Mouse (Mus musculus): ENCODE measurements around the gene Sdhaf2.
A peak's percentile ranks its signal among the peaks of the same experiment; 100 is the strongest.

- no peak for TF ChIP-seq CTCF (conservative IDR thresholded peaks at IDR 0.05; ENCODE audit: low read length)
- peak; percentile 51; the same call in 1 of the 2 replicates for TF ChIP-seq NANOG (IDR thresholded peaks at IDR 0.05; ENCODE audit: borderline replicate concordance, low read length)
- TF ChIP-seq POU5F1 (IDR thresholded peaks at IDR 0.05; ENCODE audit: borderline replicate concordance, low read length), result no peak
Measured at GRCm38 (mm10) chr19:10557430-10557829, 31.5 kb upstream of the Sdhaf2 start.
